Comparison of ENCODE assay signal across 8 mouse cellular contexts in genomic region chr12:55778301-55778700, GRCm38 (mm10). TPM values are rescaled to one million over a fixed set of nuclear protein-coding genes. Genes with fewer than 3 reads are reported as not detected.
DNase-seq lines count a peak whose midpoint lies in the region; ATAC-seq lines count a peak whose summit lies in the region.

No protein-coding gene starts in this region.

- no peak overlapping the region for H3K9ac ChIP-seq in heart, embryonic 13.5 days

- H3K4me1 ChIP-seq in heart, embryonic 13.5 days: peaks cover 5% of the 10 kb centered on the region

- no peaks in the 10 kb centered on the region for H3K9me3 ChIP-seq in heart, embryonic 13.5 days

- no peaks in the 10 kb centered on the region for H3K27me3 ChIP-seq in heart, embryonic 13.5 days (replicated peaks)
- H3K27me3 ChIP-seq in splenic B cell, adult 2 months (ENCODE audit: control insufficient read depth, insufficient read depth, low read length, poor library complexity, severe bottlenecking): no peaks in the 10 kb centered on the region

- peaks cover 33% of the 10 kb centered on the region for H3K36me3 ChIP-seq in heart, embryonic 13.5 days
- H3K36me3 ChIP-seq in splenic B cell, adult 2 months (ENCODE audit: control insufficient read depth, insufficient read depth, low read length, poor library complexity, severe bottlenecking): 0 out of 2 replicates have a peak, but pooled peaks cover 2% of the 10 kb centered on the region

- no peak for DNase-seq in heart, adult 11 months
- peak; percentile 26 for DNase-seq in urinary bladder, postnatal 25 days (ENCODE audit: low spot score)
- no peak for DNase-seq in urinary bladder, postnatal 4 days (ENCODE audit: low spot score in 2 of 2)
- DNase-seq in embryo, embryonic 9.5 days (ENCODE audit: extremely low spot score): peak; percentile 7
- DNase-seq in kidney, postnatal 36 days: peak; percentile 32 to 70
- DNase-seq in splenic B cell, adult 2 months (ENCODE audit: low read depth, low spot score): peak; percentile 55
- no peak for DNase-seq in right cerebral cortex, postnatal 36 days (ENCODE audit: low spot score in 2 of 2)

- H3K27ac ChIP-seq in heart, embryonic 13.5 days (replicated peaks): 0 out of 2 replicates have a peak overlapping the region, but pooled peaks have one; percentile 32

- no peak for ATAC-seq in heart, embryonic 13.5 days (ENCODE audit: extremely low read depth, insufficient number of reproducible peaks, low FRiP score, low TSS enrichment)

- no peak overlapping the region for H3K4me2 ChIP-seq in heart, embryonic 13.5 days

- no peak overlapping the region for H3K4me3 ChIP-seq in heart, embryonic 13.5 days

- 69% methylated on average over 2 of the region's 2 CpGs for WGBS in heart, embryonic 13.5 days

RNA-seq across cellular contexts. Expression of gene Ralgapa1, which starts 42.7 kb away (rescaled TPM):
- 12.3 and 13.0 TPM in 2 replicates for polyA plus RNA-seq in heart, embryonic 13.5 days (2015; fragmentation: Nextera tagmentation; extraction: Ambion mirVana)

RNA-seq across cellular contexts. Expression of gene Brms1l, which starts 57.8 kb away (rescaled TPM):
- polyA plus RNA-seq in heart, embryonic 13.5 days (2015; fragmentation: Nextera tagmentation; extraction: Ambion mirVana): 26.3 and 28.8 TPM in 2 replicates

Comparison
In these comparisons a context has a peak if more than half of its experiments do, and no peak if none do; other contexts are left out.
1. DNase-seq: peak in urinary bladder, postnatal 25 days (single experiment), embryo, embryonic 9.5 days (single experiment), kidney, postnatal 36 days (2 of 2) and splenic B cell, adult 2 months (single experiment); none in heart, adult 11 months (single experiment), urinary bladder, postnatal 4 days (0 of 2) and right cerebral cortex, postnatal 36 days (0 of 2).